Mouse (Mus musculus): Measurements from ENCODE around the gene Ddx50. TPM values are rescaled to one million over a fixed set of nuclear protein-coding genes. Genes with fewer than 3 reads are reported as not detected.
"Not testable (repeated sequence)": the region's sequence is repeated elsewhere in the genome, so short reads cannot be mapped to it uniquely, and the experiment has no call there.

Gene Ddx50
- total and polyA plus RNA-seq, 3 experiments, result 50.5 to 74.4 (median 58.7) TPM

GRCm38 (mm10) chr10:62582263-62582662, 68.8 kb downstream of the Ddx50 start:
- Histone ChIP-seq H3K9me3 (replicated peaks; ENCODE audit: low read length) (no peaks in the 10 kb centered on the region), H3K4me3 (replicated peaks in 1 of 3; ENCODE audit: low read depth in 2 of 3, low read length in 2 of 3, poor library complexity in 1 of 3) (no peak overlapping the region), H3K36me3 (replicated peaks in 1 of 2; ENCODE audit: control insufficient read depth in 1 of 2, insufficient read depth in 1 of 2, low read length in 1 of 2) (peaks cover 63 to 75% of the 10 kb centered on the region in 2 experiments), H3K4me2 (ENCODE audit: insufficient read depth, low read depth, poor library complexity, severe bottlenecking) (no peak overlapping the region), H3K4me1 (ENCODE audit: control insufficient read depth in 1 of 2, insufficient read depth in 2 of 2) (peaks cover 0 to 8% of the 10 kb centered on the region in 2 experiments; a peak in 2 of 4 replicates), H3K9ac (ENCODE audit: insufficient read depth, low read depth) (no peak overlapping the region), H3K27ac (ENCODE audit: insufficient read depth, low read depth) (no peak overlapping the region), H3K27me3 (replicated peaks) (no peaks in the 10 kb centered on the region), H3K79me2 (replicated peaks; ENCODE audit: control insufficient read depth, extremely low read depth, insufficient read depth, poor library complexity, severe bottlenecking) (peaks cover 5% of the 10 kb centered on the region)
- no peak for TF ChIP-seq ZNF384 (IDR thresholded peaks at IDR 0.05; ENCODE audit: low read depth, low read length)
- TF ChIP-seq UBTF (IDR thresholded peaks at IDR 0.05; ENCODE audit: low read depth, low read length), result no peak
- no peak for TF ChIP-seq MXI1 (IDR thresholded peaks at IDR 0.05; ENCODE audit: low read depth, low read length)
- no peak for TF ChIP-seq HCFC1 (IDR thresholded peaks at IDR 0.05; ENCODE audit: low read depth, low read length)
- TF ChIP-seq POLR2A (IDR thresholded peaks at IDR 0.05; ENCODE audit: low read depth, low read length), result no peak; the same call in 1 of the 2 replicates
- no peak for TF ChIP-seq RCOR1 (conservative IDR thresholded peaks at IDR 0.05; ENCODE audit: low read depth, low read length)
- no peak for TF ChIP-seq ELF1 (IDR thresholded peaks at IDR 0.05; ENCODE audit: low read depth, low read length)
- no peak for DNase-seq (ENCODE audit: extremely low read depth)
- in situ Hi-C loops (cut with MboI; ENCODE audit: low pct_ligation_motif_present, low pct_unique_long_range_greater_than_20kb, low sequenced_read_pairs), result no loop called here
- dilution Hi-C loops (cut with MboI; ENCODE audit: extremely low pct_ligation_motif_present, extremely low pct_unique_long_range_greater_than_20kb, low sequenced_read_pairs), result no loop called here

DNA sequence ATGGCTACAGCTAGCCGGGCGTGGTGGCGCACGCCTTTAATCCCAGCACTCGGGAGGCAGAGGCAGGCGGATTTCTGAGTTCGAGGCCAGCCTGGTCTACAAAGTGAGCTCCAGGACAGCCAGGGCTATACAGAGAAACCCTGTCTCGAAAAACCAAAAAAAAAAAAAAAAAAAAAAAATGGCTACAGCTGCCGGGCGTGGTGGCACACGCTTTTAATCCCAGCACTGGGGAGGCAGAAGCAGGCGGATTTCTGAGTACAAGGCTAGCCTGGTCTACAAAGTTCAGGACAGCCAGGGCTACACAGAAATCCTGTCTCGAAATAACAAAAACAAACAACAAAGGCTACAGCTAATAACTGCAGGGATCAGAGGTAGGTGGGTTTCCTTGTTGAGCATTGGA, 71.9 kb downstream of the Ddx50 start:
- H3K4me2 ChIP-seq (ENCODE audit: insufficient read depth, low read depth, poor library complexity, severe bottlenecking); DNase-seq (ENCODE audit: extremely low read depth); H3K27ac ChIP-seq (ENCODE audit: insufficient read depth, low read depth); H3K9me3 ChIP-seq (replicated peaks; ENCODE audit: low read length); H3K4me3 ChIP-seq (replicated peaks in 1 of 3; ENCODE audit: low read depth in 2 of 3, low read length in 2 of 3, poor library complexity in 1 of 3); H3K9ac ChIP-seq (ENCODE audit: insufficient read depth, low read depth); dilution Hi-C loops (cut with MboI; ENCODE audit: extremely low pct_ligation_motif_present, extremely low pct_unique_long_range_greater_than_20kb, low sequenced_read_pairs); H3K27me3 ChIP-seq (replicated peaks); in situ Hi-C loops (cut with MboI; ENCODE audit: low pct_ligation_motif_present, low pct_unique_long_range_greater_than_20kb, low sequenced_read_pairs): not testable (repeated sequence)
- peaks cover 0 to 19% of the 10 kb centered on the region in 2 experiments; a peak in 3 of 4 replicates for H3K4me1 ChIP-seq (ENCODE audit: control insufficient read depth in 1 of 2, insufficient read depth in 2 of 2)
- H3K36me3 ChIP-seq (replicated peaks in 1 of 2; ENCODE audit: control insufficient read depth in 1 of 2, insufficient read depth in 1 of 2, low read length in 1 of 2), result peaks cover 45 to 66% of the 10 kb centered on the region in 2 experiments
- H3K79me2 ChIP-seq (replicated peaks; ENCODE audit: control insufficient read depth, extremely low read depth, insufficient read depth, poor library complexity, severe bottlenecking), result peaks cover 16% of the 10 kb centered on the region

DNA sequence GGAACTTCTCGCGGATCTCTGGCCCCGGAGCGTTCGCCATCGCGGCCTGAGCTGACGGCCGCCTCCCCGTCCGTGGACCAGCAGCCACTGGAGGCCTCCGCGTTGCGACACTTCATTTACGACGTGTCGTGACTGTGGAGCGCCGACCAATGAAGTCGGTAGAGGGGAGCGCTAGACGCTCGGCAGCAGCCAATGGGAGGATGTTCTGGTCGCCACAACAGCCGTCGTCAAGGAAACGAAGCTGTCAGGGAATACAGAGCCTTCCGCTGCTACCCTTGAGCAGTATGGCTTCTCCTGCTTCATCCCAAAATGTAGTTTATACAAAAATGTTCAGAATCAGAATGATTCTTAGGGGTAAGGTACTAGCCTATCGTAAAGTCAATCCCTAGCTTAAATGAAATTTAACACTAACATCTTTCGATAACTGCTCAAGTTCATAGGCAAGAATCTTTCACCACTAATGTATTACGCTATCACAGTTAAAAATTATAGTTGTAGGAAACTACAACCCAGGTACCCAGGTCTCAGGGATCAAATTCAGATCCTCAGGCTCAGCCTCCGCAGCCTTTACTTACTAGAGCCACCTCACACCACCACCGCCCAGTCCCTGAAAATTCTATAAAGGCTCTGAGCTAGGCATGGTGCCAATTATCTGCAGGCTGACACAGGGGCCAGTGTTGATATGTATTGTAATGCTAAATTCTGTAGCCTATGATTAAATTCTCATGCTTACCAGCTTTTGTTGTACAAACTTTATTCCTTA, 72.5 kb downstream of the Ddx50 start, which contains the start of gene Kif1bp:
TSS of gene Kif1bp (minus strand) at position 120 of the 763 bp plus-strand sequence.
- no peaks in the 10 kb centered on the region for H3K9me3 ChIP-seq (replicated peaks; ENCODE audit: low read length)
- dilution Hi-C loops (cut with MboI; ENCODE audit: extremely low pct_ligation_motif_present, extremely low pct_unique_long_range_greater_than_20kb, low sequenced_read_pairs) (no loop called here), in situ Hi-C loops (cut with MboI; ENCODE audit: low pct_ligation_motif_present, low pct_unique_long_range_greater_than_20kb, low sequenced_read_pairs) (no loop called here)
- peaks cover 0 to 19% of the 10 kb centered on the region in 2 experiments; a peak in 3 of 4 replicates for H3K4me1 ChIP-seq (ENCODE audit: control insufficient read depth in 1 of 2, insufficient read depth in 2 of 2)
- peak; percentile 98 for DNase-seq (ENCODE audit: extremely low read depth)
- peaks cover 16% of the 10 kb centered on the region for H3K79me2 ChIP-seq (replicated peaks; ENCODE audit: control insufficient read depth, extremely low read depth, insufficient read depth, poor library complexity, severe bottlenecking)
- peak within 1 kb of the TSS; percentile 57 for H3K9ac ChIP-seq (ENCODE audit: insufficient read depth, low read depth)
- H3K27ac ChIP-seq (ENCODE audit: insufficient read depth, low read depth), result peak within 1 kb of the TSS; percentile 14; the same call in 1 of the 2 replicates
- peak within 1 kb of the TSS; percentile 77 to 89 (median 83) for H3K4me3 ChIP-seq (replicated peaks in 1 of 3; ENCODE audit: low read depth in 2 of 3, low read length in 2 of 3, poor library complexity in 1 of 3)
- peak within 1 kb of the TSS; percentile 85 for H3K4me2 ChIP-seq (ENCODE audit: insufficient read depth, low read depth, poor library complexity, severe bottlenecking)
- H3K36me3 ChIP-seq (replicated peaks in 1 of 2; ENCODE audit: control insufficient read depth in 1 of 2, insufficient read depth in 1 of 2, low read length in 1 of 2), result peaks cover 40 to 64% of the 10 kb centered on the region in 2 experiments
- no peaks in the 10 kb centered on the region for H3K27me3 ChIP-seq (replicated peaks)
- TF ChIP-seq NELFE (IDR thresholded peaks at IDR 0.05; ENCODE audit: low read depth, low read length) (peak; percentile 86), SMC3 (IDR thresholded peaks at IDR 0.05; ENCODE audit: low read depth, low read length) (no peak), NRF1 (IDR thresholded peaks at IDR 0.05; ENCODE audit: low read depth, low read length) (no peak; the same call in 1 of the 2 replicates), ZKSCAN1 (IDR thresholded peaks at IDR 0.05; ENCODE audit: borderline replicate concordance, low read depth, low read length) (no peak), ZMIZ1 (IDR thresholded peaks at IDR 0.05; ENCODE audit: low read depth, low read length) (peak; percentile 27; the same call in 1 of the 2 replicates), JUND (conservative IDR thresholded peaks at IDR 0.05; ENCODE audit: low read depth, low read length) (no peak), EP300 (IDR thresholded peaks at IDR 0.05; ENCODE audit: low read length) (no peak), ETS1 (conservative IDR thresholded peaks at IDR 0.05; ENCODE audit: low read depth, low read length) (no peak), RCOR1 (conservative IDR thresholded peaks at IDR 0.05; ENCODE audit: low read depth, low read length) (no peak), MYC (IDR thresholded peaks at IDR 0.05; ENCODE audit: low read depth, low read length) (no peak), GABPA (IDR thresholded peaks at IDR 0.05; ENCODE audit: insufficient replicate concordance, low read depth, low read length) (no peak), RAD21 (IDR thresholded peaks at IDR 0.05; ENCODE audit: low read depth, low read length) (no peak), ZNF384 (IDR thresholded peaks at IDR 0.05; ENCODE audit: low read depth, low read length) (no peak), IRF4 (IDR thresholded peaks at IDR 0.05; ENCODE audit: low read depth, low read length) (no peak), ZC3H11A (IDR thresholded peaks at IDR 0.05; ENCODE audit: low read depth, low read length) (no peak), HCFC1 (IDR thresholded peaks at IDR 0.05; ENCODE audit: low read depth, low read length) (peak; percentile 84), UBTF (IDR thresholded peaks at IDR 0.05; ENCODE audit: low read depth, low read length) (no peak), USF2 (conservative IDR thresholded peaks at IDR 0.05; ENCODE audit: low read depth, low read length) (no peak), MXI1 (IDR thresholded peaks at IDR 0.05; ENCODE audit: low read depth, low read length) (peak; percentile 97), SIN3A (IDR thresholded peaks at IDR 0.05; ENCODE audit: low read length) (no peak), USF1 (IDR thresholded peaks at IDR 0.05; ENCODE audit: low read depth, low read length) (no peak)

Data from CH12.LX (cell line).